Mouse (Mus musculus) midbrain, postnatal 0 days (tissue): ENCODE results near the gene Gm5089. TPM values are rescaled to one million over a fixed set of nuclear protein-coding genes. Genes with fewer than 3 reads are reported as not detected.

Experiments
- ATAC-seq: fragments of 200-750 bp; cut with Nextera tagmentation; 2 replicates; pipeline ENCODE4 v1.8.0; 2017; ENCODE audit warnings: moderate number of reproducible peaks, mild to moderate bottlenecking, moderate TSS enrichment, moderate library complexity; ENCODE audit not compliant: low FRiP score
- DNase-seq: peaks from one replicate; pipeline ENCODE4 v3.0.0-alpha.2; 2015; ENCODE audit warnings: low spot score
- H3K27ac ChIP-seq: fragments of 300-500 bp; sonication (generic); 2 replicates; pipeline ENCODE4 v1.5.1; 2014; ENCODE audit warnings: low read depth, mild to moderate bottlenecking, low read length, mixed read lengths
- H3K27me3 ChIP-seq: fragments of 300-500 bp; sonication (generic); 2 replicates; pipeline ENCODE4 v1.6.1; 2014; ENCODE audit warnings: low read length, control low read depth, mixed read lengths; ENCODE audit not compliant: insufficient read depth
- H3K36me3 ChIP-seq: fragments of 300-500 bp; sonication (generic); 2 replicates; pipeline ENCODE4 v1.6.1; 2014; ENCODE audit warnings: low read length, control low read depth, mixed read lengths; ENCODE audit not compliant: insufficient read depth
- H3K4me1 ChIP-seq: fragments of 300-500 bp; sonication (generic); 2 replicates; pipeline ENCODE4 v1.6.1; 2014; ENCODE audit warnings: mild to moderate bottlenecking, control low read depth, antibody characterized with exemption, low read length, mixed read lengths; ENCODE audit not compliant: insufficient read depth
- H3K4me2 ChIP-seq: fragments of 300-500 bp; sonication (generic); 2 replicates; pipeline ENCODE4 v1.6.1; 2014; ENCODE audit warnings: low read depth, mild to moderate bottlenecking, low read length, mixed read lengths; ENCODE audit not compliant: poor library complexity, severe bottlenecking
- H3K4me3 ChIP-seq: fragments of 300-500 bp; sonication (generic); 2 replicates; pipeline ENCODE4 v1.5.1; 2014; ENCODE audit warnings: low read depth, mild to moderate bottlenecking, low read length, moderate library complexity
- H3K9ac ChIP-seq: fragments of 300-500 bp; sonication (generic); replicated peaks from 2 replicates; pipeline ENCODE4 v1.6.1; 2014; ENCODE audit warnings: mild to moderate bottlenecking, low read length, moderate library complexity, mixed read lengths; ENCODE audit not compliant: poor library complexity, severe bottlenecking
- H3K9me3 ChIP-seq: fragments of 300-500 bp; sonication (generic); 2 replicates; pipeline ENCODE4 v1.6.1; 2016; ENCODE audit warnings: low read length, control low read depth
- CTCF ChIP-seq: IDR thresholded peaks from 2 replicates; pipeline ENCODE4 v1.5.1; 2016; ENCODE audit warnings: antibody characterized with exemption, mild to moderate bottlenecking
- WGBS: fragments of 180-500 bp; shearing (Covaris S2); extraction: QIAGEN DNeasy Blood & Tissue Kit; methylation state at CpG from one replicate; pipeline ENCODE4 v1.1.7; 2014; 5-methylcytosine and 5-hydroxymethylcytosine counted together
- polyA plus RNA-seq: library from polyadenylated mRNA; unstranded; fragments of >200 nt; fragmentation: Nextera tagmentation; extraction: Ambion mirVana; gene quantifications from 2 replicates; pipeline ENCODE4 v1.2.1, GENCODE M21; 2015
- total RNA-seq: library from RNA; depleted of rRNA; stranded (reverse); fragments of >200 nt; gene quantifications from 2 replicates; pipeline ENCODE4 v1.2.3, GENCODE M21; 2014

The Gm5089 gene
- total and polyA plus RNA-seq, 2 experiments from 2014 or later: 1.9 TPM; not detected in 1

DNA sequence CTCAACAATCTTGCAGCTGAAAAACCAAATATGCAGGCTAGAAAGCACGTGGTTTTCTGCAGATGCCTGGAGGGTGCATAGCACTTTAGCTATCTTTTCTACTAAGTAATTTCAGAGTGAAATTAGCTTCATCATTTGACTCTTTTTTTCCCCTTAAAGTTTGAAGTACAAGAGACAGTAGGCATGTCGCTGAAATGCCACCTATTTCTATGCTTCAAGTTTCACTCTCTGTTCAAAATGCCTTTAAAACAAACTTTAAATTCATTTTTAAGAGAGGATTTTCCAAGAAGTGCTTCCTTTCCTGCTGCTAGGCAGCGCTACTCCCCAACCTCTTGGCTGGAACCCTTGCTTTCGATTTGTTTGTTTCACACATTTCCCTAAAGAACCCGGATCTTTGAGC is 38.1 kb upstream of the Gm5089 start:
- 8% methylated on average over 5 of the region's 5 CpGs for WGBS
- H3K36me3 ChIP-seq: no peaks in the 10 kb centered on the region
- H3K27ac ChIP-seq: peak overlapping the region; percentile 13; the same call in 1 of the 2 replicates
- no peak for ATAC-seq
- H3K4me2 ChIP-seq: peak overlapping the region; percentile 10; the same call in 1 of the 2 replicates
- TF ChIP-seq CTCF: no peak
- H3K9me3 ChIP-seq: no peaks in the 10 kb centered on the region
- H3K27me3 ChIP-seq: peaks cover 45% of the 10 kb centered on the region
- no peaks in the 10 kb centered on the region for H3K4me1 ChIP-seq
- H3K4me3 ChIP-seq: no peak overlapping the region
- no peak overlapping the region for H3K9ac ChIP-seq
- DNase-seq: no peak

DNA sequence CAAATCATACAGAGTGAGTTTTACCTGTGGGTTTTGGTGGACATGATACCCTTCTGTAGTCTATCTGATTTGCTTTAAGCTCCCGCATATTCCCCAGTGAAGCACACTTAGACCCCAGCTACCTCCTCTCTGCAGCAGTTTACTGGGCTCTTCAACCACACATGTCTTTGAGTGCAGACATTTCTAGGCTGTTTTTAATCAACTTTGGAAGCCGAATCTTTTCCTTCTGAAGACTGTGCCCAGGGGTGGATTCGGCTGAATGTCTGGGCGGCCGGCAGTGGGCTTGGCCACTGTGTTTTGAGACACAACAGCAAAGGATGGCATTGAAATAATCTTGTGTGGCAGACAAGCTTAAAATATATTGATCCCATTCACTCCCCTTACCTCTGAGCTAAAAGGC is 36.5 kb upstream of the Gm5089 start:
- WGBS: 12% methylated on average over 5 of the region's 5 CpGs
- no peak overlapping the region for H3K9ac ChIP-seq

DNA sequence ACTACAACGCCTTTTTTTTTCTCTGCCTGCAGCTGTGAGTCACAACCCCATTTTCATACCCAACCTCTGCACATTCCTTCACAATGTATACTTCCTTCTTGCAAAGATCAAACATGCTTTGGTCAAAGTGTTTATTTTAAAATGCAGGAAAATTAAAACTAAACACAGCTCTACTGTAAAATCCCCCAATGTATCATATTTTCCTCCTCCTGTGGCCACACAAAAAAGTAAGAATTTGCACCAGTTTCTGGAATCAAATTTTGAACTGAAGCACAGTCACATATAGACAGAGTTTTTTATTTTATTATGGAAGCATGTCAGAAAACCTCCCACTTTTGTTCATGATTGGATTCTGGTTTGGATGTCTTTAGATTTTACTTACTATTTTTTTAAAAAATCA is 35.7 kb upstream of the Gm5089 start:
- H3K4me2 ChIP-seq: no peak overlapping the region
- TF ChIP-seq CTCF: no peak
- ATAC-seq (no peak), DNase-seq (no peak)
- no peaks in the 10 kb centered on the region for H3K36me3 ChIP-seq
- no peak overlapping the region for H3K27ac ChIP-seq
- H3K9me3 ChIP-seq: no peaks in the 10 kb centered on the region
- no peak overlapping the region for H3K9ac ChIP-seq
- H3K27me3 ChIP-seq: peaks cover 54% of the 10 kb centered on the region
- WGBS: 34% methylated on average over 1 of the region's 1 CpGs
- H3K4me3 ChIP-seq: no peak overlapping the region
- no peaks in the 10 kb centered on the region for H3K4me1 ChIP-seq

More for the DNA sequence above, 36.5 kb upstream of the Gm5089 start:
- Histone ChIP-seq H3K4me3 (no peak overlapping the region), H3K4me2 (peak overlapping the region; percentile 10; the same call in 1 of the 2 replicates), H3K9me3 (no peaks in the 10 kb centered on the region), H3K27ac (no peak overlapping the region), H3K27me3 (peaks cover 51% of the 10 kb centered on the region), H3K36me3 (no peaks in the 10 kb centered on the region), H3K4me1 (no peaks in the 10 kb centered on the region)
- ATAC-seq (no peak), DNase-seq (no peak)
- TF ChIP-seq CTCF: no peak

DNA sequence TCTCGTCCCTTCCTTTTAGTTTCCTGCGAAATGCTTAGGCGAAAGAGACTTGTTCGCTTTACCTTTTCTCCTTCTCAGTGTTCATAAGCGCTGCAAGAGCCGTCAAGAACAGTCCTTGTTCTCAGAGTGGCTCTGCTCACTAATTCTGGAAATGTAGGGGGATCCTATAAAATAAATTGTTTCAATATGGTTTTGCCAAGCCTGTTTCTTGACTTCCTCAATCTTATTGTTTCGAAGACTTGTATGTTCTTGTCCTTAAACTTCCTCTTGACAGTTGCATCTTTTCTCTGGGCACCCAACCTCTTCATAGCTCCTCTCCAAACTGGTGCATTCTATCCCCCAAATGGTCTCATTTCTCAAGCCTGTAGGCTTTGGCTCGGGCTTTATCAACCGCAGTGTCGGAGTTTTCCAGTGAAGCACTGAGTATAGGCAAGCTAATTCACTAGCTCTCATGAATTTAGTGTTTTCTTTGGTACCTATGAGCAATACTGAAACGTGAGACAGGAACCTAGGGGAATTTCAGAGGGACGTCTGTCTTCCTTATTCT is 34.8 kb upstream of the Gm5089 start:
- Histone ChIP-seq H3K27me3 (peaks cover 52% of the 10 kb centered on the region), H3K4me1 (no peaks in the 10 kb centered on the region), H3K36me3 (no peaks in the 10 kb centered on the region), H3K4me3 (no peak overlapping the region), H3K9ac (no peak overlapping the region), H3K4me2 (peak overlapping the region; percentile 36), H3K27ac (no peak overlapping the region; the same call in 1 of the 2 replicates), H3K9me3 (no peaks in the 10 kb centered on the region)
- DNase-seq: no peak
- ATAC-seq: no peak
- WGBS: 11% methylated on average over 12 of the region's 12 CpGs
- TF ChIP-seq CTCF: no peak

DNA sequence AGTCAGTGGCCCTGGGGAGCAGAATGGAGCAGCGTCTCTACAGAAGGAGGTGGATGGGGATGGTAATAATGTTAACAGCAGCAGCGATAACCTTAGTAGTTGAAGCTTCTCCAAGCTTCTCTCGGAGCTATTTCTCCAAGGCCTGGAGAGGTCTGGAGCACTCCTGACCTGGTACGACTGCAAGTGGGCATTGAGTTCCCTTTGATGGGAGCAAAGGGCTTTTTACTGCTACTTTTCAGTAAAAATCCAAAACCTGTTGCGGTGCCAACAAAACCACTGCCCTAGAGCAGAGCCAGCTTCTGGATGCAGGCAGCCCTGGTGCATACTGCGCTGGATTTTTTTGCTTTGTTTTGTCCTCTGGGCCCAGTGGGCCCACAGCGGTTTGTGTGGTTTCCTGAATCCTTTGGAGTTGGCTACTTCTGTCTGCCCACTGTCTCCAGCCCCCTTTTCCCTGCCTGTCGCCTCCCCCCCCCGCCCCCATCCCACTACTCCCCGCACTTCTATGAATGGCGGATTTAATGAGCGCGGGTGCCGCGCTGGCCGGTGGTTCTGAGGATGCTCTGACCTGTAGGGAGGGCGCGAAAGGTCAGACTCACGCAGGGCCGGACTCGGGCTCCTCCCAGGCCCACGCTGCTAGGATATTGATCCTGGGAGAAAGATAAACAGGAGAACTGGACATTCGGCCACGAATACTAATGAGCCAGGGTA is 34.1 kb upstream of the Gm5089 start:
- no peak overlapping the region for H3K4me3 ChIP-seq
- no peaks in the 10 kb centered on the region for H3K9me3 ChIP-seq
- ATAC-seq (peak; percentile 47; the same call in 1 of the 2 replicates), DNase-seq (no peak)
- TF ChIP-seq CTCF: no peak
- peaks cover 55% of the 10 kb centered on the region for H3K27me3 ChIP-seq
- H3K4me1 ChIP-seq: no peaks in the 10 kb centered on the region
- H3K4me2 ChIP-seq: peak overlapping the region; percentile 36
- no peak overlapping the region for H3K9ac ChIP-seq
- H3K36me3 ChIP-seq: no peaks in the 10 kb centered on the region
- no peak overlapping the region for H3K27ac ChIP-seq
- 9% methylated on average over 23 of the region's 24 CpGs for WGBS

DNA sequence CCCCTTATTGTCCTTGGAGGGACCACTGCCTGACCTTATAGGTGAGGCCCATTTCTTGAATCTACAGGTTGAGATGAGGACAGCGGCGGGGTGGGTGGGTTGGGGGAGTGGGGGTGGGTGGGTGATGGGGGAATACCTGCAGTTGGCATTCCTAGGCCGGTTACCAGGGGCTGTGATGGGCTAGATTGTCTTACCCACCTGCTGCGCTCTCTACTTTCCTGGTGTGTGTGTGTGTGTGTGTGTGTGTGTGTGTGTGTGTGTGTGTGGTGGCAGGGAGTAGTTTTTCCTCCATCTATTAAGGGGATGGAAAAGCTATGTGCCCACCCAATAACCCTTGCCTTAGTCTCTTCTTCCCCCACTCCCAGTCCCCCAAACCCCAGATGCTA is 33.5 kb upstream of the Gm5089 start:
- no peaks in the 10 kb centered on the region for H3K36me3 ChIP-seq
- DNase-seq: no peak
- no peak for TF ChIP-seq CTCF
- no peak overlapping the region for H3K9ac ChIP-seq
- 30% methylated on average over 3 of the region's 4 CpGs for WGBS
- no peak overlapping the region for H3K4me3 ChIP-seq
- peak overlapping the region; percentile 36; the same call in 1 of the 2 replicates for H3K4me2 ChIP-seq
- no peaks in the 10 kb centered on the region for H3K4me1 ChIP-seq
- no peak overlapping the region for H3K27ac ChIP-seq
- peaks cover 55% of the 10 kb centered on the region for H3K27me3 ChIP-seq
- ATAC-seq: peak; percentile 15; the same call in 1 of the 2 replicates
- H3K9me3 ChIP-seq: no peaks in the 10 kb centered on the region
